Mouse (Mus musculus) intestine, embryonic 15.5 days (tissue): ENCODE measurements at regions not wholly inside any gene's neighbourhood (a gene's known extent, or its start where the extent isn't known, plus 50 kb on each side); places are given as distances from the start of the nearest gene placed in this dataset.

Source experiments
- ATAC-seq: fragments of 200-750 bp; cut with Nextera tagmentation; 2 replicates; pipeline ENCODE4 v1.8.0; 2017; ENCODE audit warnings: moderate TSS enrichment, moderate library complexity
- H3K27ac ChIP-seq: fragments of 300-500 bp; sonication (generic); 2 replicates; pipeline ENCODE4 v1.5.1; 2015; ENCODE audit warnings: mild to moderate bottlenecking, inconsistent platforms
- H3K27me3 ChIP-seq: fragments of 300-500 bp; sonication (generic); replicated peaks from 2 replicates; pipeline ENCODE4 v1.6.1; 2015; ENCODE audit warnings: inconsistent platforms
- H3K36me3 ChIP-seq: fragments of 300-500 bp; sonication (generic); 2 replicates; pipeline ENCODE4 v1.6.1; 2015; ENCODE audit warnings: inconsistent platforms
- H3K4me1 ChIP-seq: fragments of 300-500 bp; sonication (generic); replicated peaks from 2 replicates; pipeline ENCODE4 v1.6.1; 2015; ENCODE audit warnings: inconsistent platforms
- H3K4me2 ChIP-seq: fragments of 300-500 bp; sonication (generic); replicated peaks from 2 replicates; pipeline ENCODE4 v1.6.1; 2015; ENCODE audit warnings: mild to moderate bottlenecking, inconsistent platforms
- H3K4me3 ChIP-seq: fragments of 300-500 bp; sonication (generic); replicated peaks from 2 replicates; pipeline ENCODE4 v1.5.1; 2015; ENCODE audit warnings: inconsistent platforms
- H3K9ac ChIP-seq: fragments of 300-500 bp; sonication (generic); 2 replicates; pipeline ENCODE4 v1.6.1; 2015; ENCODE audit warnings: inconsistent platforms
- H3K9me3 ChIP-seq: fragments of 300-500 bp; sonication (generic); 2 replicates; pipeline ENCODE4 v1.6.1; 2016; ENCODE audit warnings: inconsistent platforms
- WGBS: fragments of 180-500 bp; shearing (Covaris S2); methylation state at CpG from one replicate; pipeline ENCODE4 v1.1.7; 2015; 5-methylcytosine and 5-hydroxymethylcytosine counted together

GRCm38 (mm10) chr19:14670078-14670820 lies 72.4 kb upstream of the Tle4 start:
- H3K36me3 ChIP-seq = no peaks in the 10 kb centered on the region
- H3K4me2 ChIP-seq = 0 out of 2 replicates have a peak overlapping the region, but pooled peaks have one; percentile 14
- WGBS = 28% methylated on average over 13 of the region's 13 CpGs
- H3K4me3 ChIP-seq = no peak overlapping the region
- H3K27ac ChIP-seq = no peak overlapping the region
- no peaks in the 10 kb centered on the region for H3K9me3 ChIP-seq
- H3K4me1 ChIP-seq = no peaks in the 10 kb centered on the region
- ATAC-seq = no peak
- no peaks in the 10 kb centered on the region for H3K27me3 ChIP-seq
- H3K9ac ChIP-seq = no peak overlapping the region

- Histone ChIP-seq H3K9me3 (no peaks in the 10 kb centered on the region), H3K27me3 (no peaks in the 10 kb centered on the region), H3K4me2 (no peak overlapping the region), H3K36me3 (no peaks in the 10 kb centered on the region), H3K27ac (no peak overlapping the region), H3K9ac (no peak overlapping the region), H3K4me1 (no peaks in the 10 kb centered on the region), H3K4me3 (no peak overlapping the region)
- ATAC-seq = no peak
- 80% methylated on average over 4 of the region's 4 CpGs for WGBS
Observed at GRCm38 (mm10) chr19:14668512-14669181, 70.8 kb upstream of the Tle4 start.

DNA sequence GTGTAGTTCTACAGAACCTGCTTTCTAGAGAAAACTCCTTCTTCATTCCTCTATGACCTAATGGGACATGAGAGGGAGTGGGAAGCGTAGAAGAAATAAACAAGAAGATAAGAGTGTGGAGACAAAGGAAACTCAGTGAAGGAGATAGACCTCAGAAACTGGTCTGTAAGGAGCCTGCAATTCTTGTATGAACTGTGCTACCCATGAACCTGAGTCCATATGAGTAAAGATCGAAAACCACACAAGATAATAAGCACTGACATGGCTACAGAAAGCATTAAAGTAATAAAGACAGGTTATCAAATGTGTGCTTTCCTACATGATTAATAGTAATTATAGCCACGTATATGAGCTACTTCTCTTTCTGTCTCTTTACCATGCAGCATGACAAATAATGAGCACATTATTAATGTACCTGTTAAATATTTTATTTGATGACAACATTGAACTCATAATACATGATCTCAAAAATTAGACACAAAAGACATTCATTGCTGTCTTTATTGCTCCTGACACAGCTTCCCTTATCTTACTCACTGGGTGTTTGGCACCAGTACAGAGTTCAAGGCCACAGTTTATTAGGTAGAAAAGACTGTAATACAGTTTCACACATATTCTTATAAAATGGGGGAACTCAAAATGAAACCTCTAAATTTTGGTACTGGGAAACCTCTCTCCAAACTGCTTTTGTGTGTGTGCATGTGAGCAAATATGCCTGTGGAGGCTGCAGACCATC lies 67.0 kb upstream of the Tle4 start:
- no peaks in the 10 kb centered on the region for H3K27me3 ChIP-seq
- WGBS = 63% methylated on average over 3 of the region's 3 CpGs
- H3K9ac ChIP-seq = no peak overlapping the region
- no peaks in the 10 kb centered on the region for H3K9me3 ChIP-seq
- no peaks in the 10 kb centered on the region for H3K36me3 ChIP-seq
- H3K4me1 ChIP-seq = no peaks in the 10 kb centered on the region
- no peak overlapping the region for H3K4me2 ChIP-seq
- H3K4me3 ChIP-seq = no peak overlapping the region
- 0 out of 2 replicates have a peak overlapping the region, but pooled peaks have one; percentile 5 for H3K27ac ChIP-seq
- peak; percentile 91 for ATAC-seq

DNA sequence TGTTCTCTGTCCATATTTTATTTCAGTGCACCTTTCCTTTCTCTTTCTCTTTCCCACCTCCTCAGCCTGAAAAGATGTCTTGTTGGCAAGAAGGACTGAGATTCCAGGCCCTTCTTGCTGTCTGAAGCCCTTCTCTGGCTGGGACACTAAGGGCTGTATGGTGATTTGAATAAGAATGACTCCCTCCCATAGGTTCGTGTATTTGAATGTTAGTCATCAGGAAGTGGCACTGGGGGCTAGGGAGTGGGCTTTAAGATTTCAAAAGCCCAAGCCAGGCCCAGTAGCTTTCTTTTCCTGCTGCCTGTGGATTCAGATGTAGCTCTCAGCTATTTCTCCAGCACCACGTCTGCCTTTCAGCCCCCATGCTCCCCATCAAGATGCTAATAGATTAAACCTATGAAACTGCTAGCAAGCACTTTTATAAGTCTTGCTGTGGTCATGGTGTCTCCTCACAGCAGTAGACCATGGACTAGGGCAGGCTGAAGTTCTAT lies 66.3 kb upstream of the Tle4 start:
- Histone ChIP-seq H3K4me2 (no peak overlapping the region), H3K36me3 (no peaks in the 10 kb centered on the region), H3K9me3 (no peaks in the 10 kb centered on the region), H3K4me1 (no peaks in the 10 kb centered on the region), H3K4me3 (no peak overlapping the region), H3K9ac (no peak overlapping the region), H3K27me3 (no peaks in the 10 kb centered on the region), H3K27ac (0 out of 2 replicates have a peak overlapping the region, but pooled peaks have one; percentile 5)
- peak; percentile 16; the same call in 1 of the 2 replicates for ATAC-seq
- WGBS = 70% methylated on average over 2 of the region's 2 CpGs

DNA sequence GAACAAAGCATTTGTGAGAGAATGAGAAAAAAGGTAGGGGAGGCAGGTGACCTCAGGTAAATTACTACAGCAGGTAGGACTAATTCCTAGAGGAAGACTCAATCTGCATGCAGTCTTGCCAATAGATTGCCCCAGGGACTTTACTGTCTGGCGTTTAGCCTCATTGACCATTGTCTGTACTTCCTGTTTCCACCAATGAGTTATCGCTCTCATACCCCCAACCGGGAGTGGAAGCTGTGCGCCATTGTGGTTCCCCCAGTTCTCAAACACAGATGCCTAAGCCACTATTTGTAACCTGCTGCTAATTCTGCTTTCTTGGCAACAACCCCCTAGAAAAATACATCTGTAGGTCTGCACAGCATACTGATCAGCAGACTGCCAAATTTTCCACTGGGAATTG lies 65.5 kb upstream of the Tle4 start:
- Histone ChIP-seq H3K4me3 (no peak overlapping the region), H3K4me2 (no peak overlapping the region), H3K9ac (no peak overlapping the region), H3K4me1 (no peaks in the 10 kb centered on the region), H3K9me3 (no peaks in the 10 kb centered on the region), H3K27ac (no peak overlapping the region), H3K36me3 (no peaks in the 10 kb centered on the region), H3K27me3 (no peaks in the 10 kb centered on the region)
- no peak for ATAC-seq
- WGBS = 77% methylated on average over 4 of the region's 4 CpGs

DNA sequence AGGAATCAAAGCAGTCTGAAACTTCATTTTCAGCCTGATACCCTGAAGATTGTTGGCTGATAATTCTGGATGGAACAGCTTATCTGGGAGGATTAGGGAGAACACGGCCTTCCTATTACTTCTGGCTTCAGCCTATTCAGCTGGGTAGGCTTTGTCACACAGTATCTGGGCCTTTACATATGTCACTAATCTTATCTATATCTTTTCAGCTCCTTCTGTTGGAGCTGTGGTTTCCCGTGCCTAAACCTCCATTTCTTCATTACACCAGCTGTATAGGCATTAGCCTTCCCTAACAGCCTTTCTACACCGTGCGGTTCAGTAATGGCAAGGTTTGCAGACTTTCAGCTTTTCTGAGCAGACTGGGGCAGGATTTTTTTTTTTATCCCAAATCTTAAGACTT lies 61.9 kb upstream of the Tle4 start:
- H3K9ac ChIP-seq = no peak overlapping the region
- H3K4me3 ChIP-seq = no peak overlapping the region
- no peak overlapping the region for H3K4me2 ChIP-seq
- H3K27ac ChIP-seq = no peak overlapping the region
- WGBS = 79% methylated on average over 4 of the region's 4 CpGs
- ATAC-seq = no peak
- H3K36me3 ChIP-seq = no peaks in the 10 kb centered on the region
- H3K27me3 ChIP-seq = no peaks in the 10 kb centered on the region
- no peaks in the 10 kb centered on the region for H3K4me1 ChIP-seq
- no peaks in the 10 kb centered on the region for H3K9me3 ChIP-seq

DNA sequence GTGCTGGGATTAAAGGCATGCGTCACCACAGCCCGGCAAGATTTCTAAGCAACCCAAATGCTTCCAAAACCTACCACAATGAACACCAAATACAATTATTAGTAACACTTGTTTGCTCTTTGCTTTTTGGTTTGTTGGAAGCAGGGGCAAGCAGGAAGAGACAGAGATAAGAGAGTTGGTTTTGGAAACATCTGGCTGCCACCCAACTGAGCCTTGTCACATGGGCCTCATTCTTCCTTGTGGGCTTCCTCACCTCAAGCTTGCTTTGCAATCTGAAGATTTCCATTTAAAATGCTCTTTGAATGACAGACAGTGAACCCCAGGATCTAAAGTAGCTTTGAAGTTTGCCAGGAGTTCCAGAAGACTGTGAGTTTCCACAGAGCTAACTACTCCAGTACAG lies 60.6 kb upstream of the Tle4 start:
- H3K4me3 ChIP-seq = no peak overlapping the region
- H3K9me3 ChIP-seq = no peaks in the 10 kb centered on the region
- no peak overlapping the region for H3K9ac ChIP-seq
- WGBS = 94% methylated on average over 2 of the region's 2 CpGs
- no peak overlapping the region for H3K27ac ChIP-seq
- no peak overlapping the region for H3K4me2 ChIP-seq
- no peaks in the 10 kb centered on the region for H3K27me3 ChIP-seq
- no peak for ATAC-seq
- H3K4me1 ChIP-seq = no peaks in the 10 kb centered on the region
- H3K36me3 ChIP-seq = no peaks in the 10 kb centered on the region

DNA sequence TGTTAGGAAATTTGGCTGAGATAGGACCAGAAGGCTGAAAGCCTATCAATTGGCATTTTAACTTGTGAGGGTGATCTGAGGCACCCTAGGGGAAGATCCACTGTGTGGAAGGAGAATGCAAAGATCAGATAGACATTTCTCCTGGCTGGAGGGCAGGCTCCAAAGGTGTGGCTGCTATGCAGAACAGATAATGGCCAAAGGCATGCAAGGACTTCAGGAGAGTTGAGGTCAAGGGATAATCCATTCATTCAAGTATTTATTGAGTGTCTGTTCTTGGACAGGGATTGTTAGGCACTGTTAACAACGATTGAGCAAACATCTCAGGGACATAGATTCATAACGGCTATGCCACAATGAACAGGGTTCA lies 58.2 kb upstream of the Tle4 start:
- H3K4me3 ChIP-seq = no peak overlapping the region
- peak overlapping the region; percentile 44; the same call in 1 of the 2 replicates for H3K27ac ChIP-seq
- H3K36me3 ChIP-seq = no peaks in the 10 kb centered on the region
- no peaks in the 10 kb centered on the region for H3K4me1 ChIP-seq
- no peak overlapping the region for H3K9ac ChIP-seq
- 36% methylated on average over 2 of the region's 2 CpGs for WGBS
- H3K9me3 ChIP-seq = no peaks in the 10 kb centered on the region
- H3K4me2 ChIP-seq = no peak overlapping the region
- no peaks in the 10 kb centered on the region for H3K27me3 ChIP-seq
- peak; percentile 50 for ATAC-seq

DNA sequence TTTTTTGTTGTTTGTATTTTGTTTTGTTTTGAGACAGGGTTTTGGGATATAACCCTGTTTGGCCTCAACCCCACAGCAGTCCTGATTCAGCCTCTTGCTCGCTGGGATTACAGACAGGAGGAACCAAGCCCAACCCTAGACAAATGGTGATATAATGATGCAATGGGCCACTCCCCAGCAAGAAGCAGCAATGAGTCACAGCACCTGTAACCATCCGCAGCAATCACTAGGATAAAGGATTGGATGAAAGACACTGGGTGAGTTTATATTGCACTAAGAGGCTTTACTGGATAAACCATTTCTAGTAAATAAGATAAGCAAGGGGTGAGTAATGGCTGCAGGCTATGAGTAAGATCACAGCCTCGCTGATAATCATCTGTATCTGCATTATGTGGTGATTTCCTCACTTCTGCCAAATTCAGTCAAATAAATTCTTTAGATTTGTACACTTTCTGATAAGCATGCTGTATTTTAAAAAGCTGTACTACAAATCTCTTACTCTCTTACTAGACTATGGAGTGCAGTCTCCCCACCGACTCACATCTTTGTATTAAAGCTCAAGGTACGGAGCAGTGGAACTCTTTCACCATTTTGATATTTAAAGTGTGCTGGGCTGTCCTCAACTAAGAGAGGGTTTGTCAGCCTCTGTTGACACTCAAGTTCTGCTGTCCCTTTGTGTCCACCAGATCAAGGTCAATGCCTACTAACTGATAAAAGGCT lies 57.6 kb upstream of the Tle4 start:
- Histone ChIP-seq H3K36me3 (no peaks in the 10 kb centered on the region), H3K4me3 (no peak overlapping the region), H3K27me3 (no peaks in the 10 kb centered on the region), H3K27ac (peak overlapping the region; percentile 44; the same call in 1 of the 2 replicates), H3K4me2 (no peak overlapping the region), H3K9me3 (no peaks in the 10 kb centered on the region), H3K4me1 (no peaks in the 10 kb centered on the region), H3K9ac (no peak overlapping the region)
- ATAC-seq = peak; percentile 94
- 43% methylated on average over 5 of the region's 5 CpGs for WGBS
